Mouse (Mus musculus) limb, embryonic 12.5 days (tissue): ENCODE measurements around the gene Usp6nl. TPM values are rescaled to one million over a fixed set of nuclear protein-coding genes. Genes with fewer than 3 reads are reported as not detected.
A peak's percentile ranks its signal among the peaks of the same experiment; 100 is the strongest.

Experiments
- ATAC-seq: fragments of 200-750 bp; cut with Nextera tagmentation; 2 replicates; pipeline ENCODE4 v1.8.0; 2017; ENCODE audit warnings: low read depth, moderate TSS enrichment; ENCODE audit not compliant: insufficient number of reproducible peaks, insufficient read depth, low FRiP score, low TSS enrichment
- H3K27ac ChIP-seq: fragments of 300-500 bp; sonication (generic); 2 replicates; pipeline ENCODE4 v1.5.1; 2016; ENCODE audit warnings: mild to moderate bottlenecking, moderate library complexity
- H3K27me3 ChIP-seq: fragments of 300-500 bp; sonication (generic); 2 replicates; pipeline ENCODE4 v1.6.1; 2016; ENCODE audit warnings: mild to moderate bottlenecking, moderate library complexity
- H3K36me3 ChIP-seq: fragments of 300-500 bp; sonication (generic); 2 replicates; pipeline ENCODE4 v1.6.1; 2016; ENCODE audit warnings: mild to moderate bottlenecking, moderate library complexity
- H3K4me1 ChIP-seq: fragments of 300-500 bp; sonication (generic); replicated peaks from 2 replicates; pipeline ENCODE4 v1.6.1; 2016
- H3K4me2 ChIP-seq: fragments of 300-500 bp; sonication (generic); 2 replicates; pipeline ENCODE4 v1.6.1; 2016; ENCODE audit warnings: mild to moderate bottlenecking, moderate library complexity
- H3K4me3 ChIP-seq: fragments of 300-500 bp; sonication (generic); replicated peaks from 2 replicates; pipeline ENCODE4 v1.5.1; 2016; ENCODE audit warnings: mild to moderate bottlenecking
- H3K9ac ChIP-seq: fragments of 300-500 bp; sonication (generic); replicated peaks from 2 replicates; pipeline ENCODE4 v1.6.1; 2016; ENCODE audit warnings: mild to moderate bottlenecking, moderate library complexity
- H3K9me3 ChIP-seq: fragments of 300-500 bp; sonication (generic); 2 replicates; pipeline ENCODE4 v1.6.1; 2016; ENCODE audit warnings: mild to moderate bottlenecking, moderate library complexity
- WGBS: fragments of 180-500 bp; shearing (Covaris S2); methylation state at CpG from one replicate; pipeline ENCODE4 v1.1.7; 2016; 5-methylcytosine and 5-hydroxymethylcytosine counted together
- polyA plus RNA-seq: library from polyadenylated mRNA; unstranded; fragments of >200 nt; fragmentation: Nextera tagmentation; extraction: Ambion mirVana; gene quantifications from 2 replicates; pipeline ENCODE4 v1.2.1, GENCODE M21; 2016

Usp6nl gene
- 16.1 and 17.3 TPM in 2 replicates for polyA plus RNA-seq

- H3K27ac ChIP-seq: peak within 1 kb of the TSS; percentile 100
- H3K4me3 ChIP-seq: peak within 1 kb of the TSS; percentile 90
- H3K9me3 ChIP-seq: no peaks in the 10 kb centered on the region
- no peaks in the 10 kb centered on the region for H3K36me3 ChIP-seq
- H3K4me1 ChIP-seq: peaks cover 21% of the 10 kb centered on the region
- H3K27me3 ChIP-seq: no peaks in the 10 kb centered on the region
- H3K9ac ChIP-seq: peak within 1 kb of the TSS; percentile 96
- WGBS: under 1% methylated on average over 63 of the region's 75 CpGs
- ATAC-seq: peak; percentile 83
- H3K4me2 ChIP-seq: peak within 1 kb of the TSS; percentile 67
Measured at GRCm38 (mm10) chr2:6322376-6322901, at the start of gene Usp6nl. TSS of gene Usp6nl (plus strand) at chr2:6322667.

DNA sequence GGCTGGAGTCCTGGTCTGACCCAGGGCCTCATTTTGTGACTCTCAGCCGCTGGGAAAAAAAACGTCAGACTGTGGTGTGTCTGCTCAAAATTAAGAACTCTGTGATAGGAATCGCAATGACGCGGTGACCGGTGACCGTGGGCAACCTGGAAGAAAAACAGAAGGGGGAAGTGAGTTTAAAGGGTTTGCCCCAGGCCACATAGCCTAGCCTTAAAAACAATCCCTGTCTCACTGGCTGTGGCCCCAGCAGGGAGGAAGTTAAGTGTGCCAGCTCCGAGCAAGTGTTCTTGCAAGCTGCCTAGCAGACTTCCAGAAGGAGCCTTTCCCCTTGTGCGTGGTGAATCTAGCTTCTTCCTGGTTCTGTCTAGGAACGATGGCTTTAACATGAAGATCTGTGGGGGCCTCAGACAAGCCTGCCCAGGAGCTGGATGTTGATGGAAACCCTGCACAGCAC, 49.0 kb upstream of the Usp6nl start:
- Histone ChIP-seq H3K27me3 (no peaks in the 10 kb centered on the region), H3K4me3 (no peak overlapping the region), H3K4me2 (peak overlapping the region; percentile 28; the same call in 1 of the 2 replicates), H3K27ac (peak overlapping the region; percentile 36), H3K9ac (no peak overlapping the region), H3K36me3 (no peaks in the 10 kb centered on the region), H3K9me3 (no peaks in the 10 kb centered on the region), H3K4me1 (peaks cover 27% of the 10 kb centered on the region)
- 7% methylated on average over 10 of the region's 10 CpGs for WGBS
- ATAC-seq: no peak

GRCm38 (mm10) chr2:6278813-6279530, 43.5 kb upstream of the Usp6nl start:
- no peaks in the 10 kb centered on the region for H3K9me3 ChIP-seq
- no peaks in the 10 kb centered on the region for H3K36me3 ChIP-seq
- WGBS: 86% methylated on average over 10 of the region's 10 CpGs
- no peak overlapping the region for H3K4me3 ChIP-seq
- no peaks in the 10 kb centered on the region for H3K27me3 ChIP-seq
- no peak for ATAC-seq
- H3K4me1 ChIP-seq: peaks cover 12% of the 10 kb centered on the region
- H3K4me2 ChIP-seq: no peak overlapping the region
- no peak overlapping the region for H3K27ac ChIP-seq
- no peak overlapping the region for H3K9ac ChIP-seq

GRCm38 (mm10) chr2:6279614-6280301, 42.7 kb upstream of the Usp6nl start:
- WGBS: 13% methylated on average over 10 of the region's 10 CpGs
- H3K4me1 ChIP-seq: peaks cover 8% of the 10 kb centered on the region; the same call in 1 of the 2 replicates
- no peaks in the 10 kb centered on the region for H3K9me3 ChIP-seq
- H3K4me2 ChIP-seq: no peak overlapping the region
- H3K27ac ChIP-seq: no peak overlapping the region
- no peaks in the 10 kb centered on the region for H3K27me3 ChIP-seq
- H3K9ac ChIP-seq: no peak overlapping the region
- ATAC-seq: no peak
- H3K36me3 ChIP-seq: no peaks in the 10 kb centered on the region
- H3K4me3 ChIP-seq: no peak overlapping the region

- ATAC-seq: no peak
- H3K4me1 ChIP-seq: peaks cover 8% of the 10 kb centered on the region; the same call in 1 of the 2 replicates
- no peak overlapping the region for H3K4me3 ChIP-seq
- H3K9ac ChIP-seq: no peak overlapping the region
- no peaks in the 10 kb centered on the region for H3K36me3 ChIP-seq
- H3K27ac ChIP-seq: no peak overlapping the region
- WGBS: 84% methylated on average over 2 of the region's 2 CpGs
- H3K27me3 ChIP-seq: no peaks in the 10 kb centered on the region
- H3K4me2 ChIP-seq: no peak overlapping the region
- H3K9me3 ChIP-seq: no peaks in the 10 kb centered on the region
Measured at GRCm38 (mm10) chr2:6283569-6283968, 38.9 kb upstream of the Usp6nl start.

- Histone ChIP-seq H3K36me3 (no peaks in the 10 kb centered on the region), H3K9ac (no peak overlapping the region), H3K4me1 (peaks cover 5% of the 10 kb centered on the region; the same call in 1 of the 2 replicates), H3K4me2 (no peak overlapping the region), H3K27me3 (no peaks in the 10 kb centered on the region), H3K9me3 (no peaks in the 10 kb centered on the region), H3K27ac (no peak overlapping the region), H3K4me3 (no peak overlapping the region)
- ATAC-seq: no peak
- 72% methylated on average over 3 of the region's 3 CpGs for WGBS
Measured at GRCm38 (mm10) chr2:6284784-6285183, 37.7 kb upstream of the Usp6nl start.

DNA sequence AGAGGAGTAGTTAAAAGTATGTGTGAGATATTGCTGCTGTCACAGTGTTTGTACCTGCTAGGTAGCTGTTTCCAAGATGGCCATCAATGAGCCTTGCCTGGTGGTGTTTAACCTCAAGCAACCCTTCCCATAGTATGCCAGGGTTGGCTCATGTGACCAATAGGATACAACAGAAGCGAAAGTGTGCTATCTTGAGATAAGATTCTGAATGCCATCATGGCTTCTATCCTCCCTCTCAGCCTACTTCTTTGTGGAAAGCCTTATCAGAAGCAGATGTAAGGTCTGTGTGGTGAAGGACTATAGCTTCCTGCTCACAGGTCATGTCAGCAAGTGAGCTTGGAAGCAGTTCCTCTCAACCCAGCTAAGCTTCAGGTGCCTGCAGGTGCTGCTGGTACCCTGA, 36.7 kb upstream of the Usp6nl start:
- Histone ChIP-seq H3K9ac (no peak overlapping the region), H3K27ac (no peak overlapping the region), H3K4me2 (no peak overlapping the region), H3K36me3 (no peaks in the 10 kb centered on the region), H3K9me3 (no peaks in the 10 kb centered on the region), H3K4me3 (no peak overlapping the region), H3K27me3 (no peaks in the 10 kb centered on the region), H3K4me1 (no peaks in the 10 kb centered on the region)
- WGBS: 90% methylated on average over 1 of the region's 1 CpGs
- no peak for ATAC-seq

DNA sequence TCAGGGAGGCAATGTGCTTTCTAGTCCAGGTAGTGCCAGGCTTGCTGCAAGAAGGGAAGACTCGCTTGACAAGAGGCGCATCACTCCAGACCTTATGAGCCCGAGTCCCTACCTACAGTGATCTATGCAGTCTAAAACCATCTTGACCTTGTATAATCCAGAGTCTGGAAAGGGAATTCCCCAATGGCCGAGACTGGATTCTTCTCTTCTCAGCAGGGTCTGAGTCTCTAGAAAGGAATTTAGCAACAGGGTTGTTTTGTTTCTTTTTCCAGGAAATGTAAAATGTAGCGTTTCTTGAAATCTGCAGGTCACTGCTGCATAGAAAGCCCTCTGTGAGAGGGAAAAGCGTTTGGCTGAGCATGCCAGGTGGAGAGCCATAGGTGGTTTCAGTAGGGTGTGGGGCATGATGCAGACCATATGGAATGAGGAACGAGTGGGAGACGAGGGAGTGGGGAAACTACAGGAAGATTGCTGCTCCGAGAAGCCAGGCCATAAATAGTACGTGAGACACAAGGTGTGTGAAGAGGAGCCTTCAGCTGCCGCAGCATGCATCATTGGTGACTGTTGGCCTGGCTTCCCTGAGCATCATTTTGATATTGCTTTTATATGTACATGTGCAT, 28.5 kb upstream of the Usp6nl start:
- Histone ChIP-seq H3K9ac (no peak overlapping the region), H3K4me2 (no peak overlapping the region), H3K9me3 (no peaks in the 10 kb centered on the region), H3K27me3 (no peaks in the 10 kb centered on the region), H3K4me1 (peaks cover 6% of the 10 kb centered on the region; the same call in 1 of the 2 replicates), H3K36me3 (no peaks in the 10 kb centered on the region), H3K27ac (peak overlapping the region; percentile 56; the same call in 1 of the 2 replicates), H3K4me3 (no peak overlapping the region)
- ATAC-seq: no peak
- 61% methylated on average over 11 of the region's 11 CpGs for WGBS

- H3K9ac ChIP-seq: no peak overlapping the region
- 51% methylated on average over 7 of the region's 7 CpGs for WGBS
- no peak overlapping the region for H3K27ac ChIP-seq
- H3K9me3 ChIP-seq: no peaks in the 10 kb centered on the region
- H3K4me1 ChIP-seq: peaks cover 6% of the 10 kb centered on the region; the same call in 1 of the 2 replicates
- no peaks in the 10 kb centered on the region for H3K27me3 ChIP-seq
- H3K4me2 ChIP-seq: no peak overlapping the region
- H3K36me3 ChIP-seq: no peaks in the 10 kb centered on the region
- H3K4me3 ChIP-seq: no peak overlapping the region
- ATAC-seq: no peak
Measured at GRCm38 (mm10) chr2:6294993-6295628, 27.4 kb upstream of the Usp6nl start.

DNA sequence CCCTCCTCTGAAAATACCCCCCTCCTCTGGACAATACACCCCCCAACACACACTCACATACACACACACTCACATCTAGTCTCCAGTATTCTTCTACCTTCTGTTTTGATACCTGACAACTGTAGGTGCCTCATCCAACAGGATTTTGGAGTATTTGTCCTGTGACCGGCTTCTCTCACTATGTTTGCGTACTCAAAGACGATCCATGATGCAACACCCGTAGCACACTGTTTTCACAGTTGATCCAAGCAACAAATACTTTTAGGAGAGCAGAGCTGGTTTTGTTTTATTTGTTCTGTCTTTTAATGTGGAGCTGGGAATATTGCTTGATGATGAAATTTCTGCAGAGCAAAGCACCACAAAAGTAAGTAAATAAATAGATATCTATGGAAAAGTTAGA, 17.7 kb upstream of the Usp6nl start:
- Histone ChIP-seq H3K27ac (no peak overlapping the region), H3K4me2 (no peak overlapping the region), H3K9ac (no peak overlapping the region), H3K9me3 (no peaks in the 10 kb centered on the region), H3K4me3 (no peak overlapping the region), H3K4me1 (no peaks in the 10 kb centered on the region), H3K27me3 (no peaks in the 10 kb centered on the region), H3K36me3 (no peaks in the 10 kb centered on the region)
- 95% methylated on average over 4 of the region's 4 CpGs for WGBS
- no peak for ATAC-seq

GRCm38 (mm10) chr2:6306861-6307260, 15.6 kb upstream of the Usp6nl start:
- H3K9ac ChIP-seq: no peak overlapping the region
- no peaks in the 10 kb centered on the region for H3K36me3 ChIP-seq
- ATAC-seq: no peak
- H3K4me2 ChIP-seq: no peak overlapping the region
- H3K4me1 ChIP-seq: no peaks in the 10 kb centered on the region
- WGBS: 88% methylated on average over 3 of the region's 3 CpGs
- H3K9me3 ChIP-seq: no peaks in the 10 kb centered on the region
- no peaks in the 10 kb centered on the region for H3K27me3 ChIP-seq
- no peak overlapping the region for H3K4me3 ChIP-seq
- H3K27ac ChIP-seq: no peak overlapping the region
